Mouse (Mus musculus) kidney, adult 11 months (tissue): ENCODE results near the gene Capsl.

Experiments used
- DNase-seq: peaks from one replicate; pipeline ENCODE4 v3.0.0; 2022

The Capsl gene

GRCm38 (mm10) chr15:9435534-9436180, at the start of gene Capsl:
TSS of gene Capsl (plus strand) at chr15:9436028.
- DNase-seq = peak; percentile 65

- no peak for DNase-seq
These were observed 26.4 kb upstream of the Capsl start for GRCm38 (mm10) chr15:9409475-9409874.

GRCm38 (mm10) chr15:9421163-9421562, 14.7 kb upstream of the Capsl start:
- no peak for DNase-seq

- no peak for DNase-seq
These were observed 8.0 kb upstream of the Capsl start for GRCm38 (mm10) chr15:9427849-9428248.

GRCm38 (mm10) chr15:9429843-9430242, 6.0 kb upstream of the Capsl start:
- no peak for DNase-seq

- no peak for DNase-seq
These were observed 16.2 kb downstream of the Capsl start for GRCm38 (mm10) chr15:9451999-9452398.

GRCm38 (mm10) chr15:9452842-9453241, 17.0 kb downstream of the Capsl start:
- no peak for DNase-seq

GRCm38 (mm10) chr15:9454198-9454597, 18.4 kb downstream of the Capsl start:
- no peak for DNase-seq

GRCm38 (mm10) chr15:9455241-9455640, 19.4 kb downstream of the Capsl start:
- peak; percentile 4 for DNase-seq

- DNase-seq = no peak
These were observed 27.7 kb downstream of the Capsl start for GRCm38 (mm10) chr15:9463521-9464027.

GRCm38 (mm10) chr15:9464039-9464438, 28.2 kb downstream of the Capsl start:
- DNase-seq = no peak

GRCm38 (mm10) chr15:9471053-9471685, 35.3 kb downstream of the Capsl start:
- no peak for DNase-seq

GRCm38 (mm10) chr15:9472167-9472566, 36.3 kb downstream of the Capsl start:
- no peak for DNase-seq

GRCm38 (mm10) chr15:9472618-9473017, 36.8 kb downstream of the Capsl start:
- DNase-seq = no peak

GRCm38 (mm10) chr15:9473188-9473587, 37.4 kb downstream of the Capsl start:
- DNase-seq = no peak

- no peak for DNase-seq
These were observed 53.7 kb downstream of the Capsl start for GRCm38 (mm10) chr15:9489417-9490118.

- no peak for DNase-seq
These were observed 56.2 kb downstream of the Capsl start for GRCm38 (mm10) chr15:9492077-9492476.
